Mouse (Mus musculus): ENCODE measurements around the gene Fabp3. TPM values are rescaled to one million over a fixed set of nuclear protein-coding genes. Genes with fewer than 3 reads are reported as not detected.

Gene Fabp3
- polyA plus RNA-seq (2015; fragmentation: Nextera tagmentation; extraction: Ambion mirVana): 74.2 and 83.8 TPM in 2 replicates

DNA sequence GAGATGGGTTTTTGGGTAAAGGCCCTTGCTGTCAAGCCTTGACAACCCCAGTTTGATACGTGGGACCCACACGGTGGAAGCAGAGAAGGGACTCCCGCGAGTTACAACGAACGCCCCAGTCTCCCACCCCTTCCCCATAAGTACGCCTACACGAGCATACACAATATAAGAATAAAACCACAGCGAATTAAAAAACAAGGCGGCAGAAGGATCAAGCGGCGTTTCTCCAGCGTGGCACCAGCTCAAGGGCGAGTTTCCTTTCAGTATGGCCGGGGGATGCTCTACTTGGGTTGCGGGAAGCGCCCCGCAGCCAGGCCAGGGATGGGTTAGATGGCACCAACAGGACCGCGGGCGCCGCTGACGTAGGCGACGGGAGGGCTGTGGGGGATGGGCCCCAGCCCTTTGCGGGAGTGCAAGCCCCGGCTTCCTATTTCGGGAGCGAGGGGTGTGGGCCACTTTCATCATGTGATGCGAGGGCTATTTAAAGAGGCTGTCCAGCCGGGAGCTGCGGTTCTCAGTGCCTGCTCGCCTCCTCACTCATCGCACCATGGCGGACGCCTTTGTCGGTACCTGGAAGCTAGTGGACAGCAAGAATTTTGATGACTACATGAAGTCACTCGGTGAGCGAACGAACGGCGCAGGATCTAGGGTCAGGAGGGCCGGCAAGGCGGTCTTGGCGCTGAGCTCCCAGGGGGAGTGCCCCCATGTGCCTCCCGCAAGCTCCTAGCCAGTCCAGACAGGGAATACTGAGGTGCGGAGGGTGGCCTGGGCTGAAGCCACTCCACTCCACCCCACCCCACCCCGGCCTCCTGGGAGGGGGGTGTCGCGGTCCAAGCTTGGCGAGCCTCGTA lies at the start of gene Fabp3, which contains the start of gene Gm10570:
Fabp3 (plus strand) TSS at position 365 of the 851 bp plus-strand sequence.
Gm10570 (minus strand) TSS at position 444 of the 851 bp plus-strand sequence.
- H3K27me3 ChIP-seq (ENCODE audit: control insufficient read depth, insufficient read depth, low read length): peaks cover 3% of the 10 kb centered on the region; the same call in 1 of the 2 replicates
- H3K4me2 ChIP-seq (replicated peaks; ENCODE audit: low read depth): peak within 1 kb of the TSS; percentile 86
- H3K36me3 ChIP-seq (ENCODE audit: control insufficient read depth, insufficient read depth, low read length): no peaks in the 10 kb centered on the region
- H3K9ac ChIP-seq (ENCODE audit: low read length): no peak within 1 kb of the TSS
- peak within 1 kb of the TSS; percentile 49 for H3K4me3 ChIP-seq (ENCODE audit: low read depth, low read length)
- peak; percentile 48 for DNase-seq (ENCODE audit: low spot score)
- H3K27ac ChIP-seq (replicated peaks): 0 out of 2 replicates have a peak within 1 kb of the TSS, but pooled peaks have one; percentile 35
- H3K9me3 ChIP-seq (ENCODE audit: control insufficient read depth, low read length): no peaks in the 10 kb centered on the region
- TF ChIP-seq CTCF (IDR thresholded peaks at IDR 0.05; ENCODE audit: low read depth): no peak
- TF ChIP-seq EP300 (optimal IDR thresholded peaks at IDR 0.05): no peak
- ATAC-seq (ENCODE audit: low FRiP score, low TSS enrichment): peak; percentile 30
- 1% methylated on average over 52 of the region's 52 CpGs for WGBS
- H3K4me1 ChIP-seq (replicated peaks; ENCODE audit: control insufficient read depth, insufficient read depth): 0 out of 2 replicates have a peak, but pooled peaks cover 4% of the 10 kb centered on the region

DNA sequence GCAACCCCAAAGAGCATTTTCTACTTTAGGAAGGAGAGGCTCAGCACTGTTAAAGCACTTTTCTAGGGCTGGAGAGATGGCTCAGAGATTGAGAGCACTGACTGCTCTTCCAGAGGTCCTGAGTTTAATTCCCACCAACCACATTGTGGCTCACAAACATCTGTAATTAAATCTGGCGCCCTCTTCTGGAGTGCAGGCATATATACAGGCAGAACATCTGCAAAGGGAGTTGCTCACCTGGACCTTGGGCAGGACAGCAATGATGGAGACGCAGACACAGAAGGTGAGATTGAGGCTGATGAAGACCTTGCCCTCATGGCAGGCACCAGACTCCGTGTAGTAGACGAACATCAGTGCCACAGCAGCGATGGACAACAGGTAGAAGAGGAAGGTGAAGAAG lies 48.0 kb upstream of the Fabp3 start:
- Histone ChIP-seq H3K4me2 (replicated peaks; ENCODE audit: low read depth) (no peak overlapping the region), H3K4me3 (ENCODE audit: low read depth, low read length) (no peak overlapping the region), H3K27ac (replicated peaks) (no peak overlapping the region), H3K27me3 (ENCODE audit: control insufficient read depth, insufficient read depth, low read length) (no peaks in the 10 kb centered on the region), H3K4me1 (replicated peaks; ENCODE audit: control insufficient read depth, insufficient read depth) (no peaks in the 10 kb centered on the region), H3K9me3 (ENCODE audit: control insufficient read depth, low read length) (no peaks in the 10 kb centered on the region), H3K9ac (ENCODE audit: low read length) (no peak overlapping the region), H3K36me3 (ENCODE audit: control insufficient read depth, insufficient read depth, low read length) (no peaks in the 10 kb centered on the region; the same call in 1 of the 2 replicates)
- DNase-seq (ENCODE audit: low spot score): no peak
- WGBS: 29% methylated on average over 5 of the region's 5 CpGs
- TF ChIP-seq CTCF (IDR thresholded peaks at IDR 0.05; ENCODE audit: low read depth): peak; percentile 62
- TF ChIP-seq EP300 (optimal IDR thresholded peaks at IDR 0.05): no peak
- no peak for ATAC-seq (ENCODE audit: low FRiP score, low TSS enrichment)

GRCm38 (mm10) chr4:130264131-130264530 lies 44.3 kb upstream of the Fabp3 start:
- no peak overlapping the region for H3K27ac ChIP-seq (replicated peaks)
- TF ChIP-seq CTCF (IDR thresholded peaks at IDR 0.05; ENCODE audit: low read depth) (no peak), EP300 (optimal IDR thresholded peaks at IDR 0.05) (no peak)
- H3K4me3 ChIP-seq (ENCODE audit: low read depth, low read length): no peak overlapping the region
- no peaks in the 10 kb centered on the region; the same call in 1 of the 2 replicates for H3K36me3 ChIP-seq (ENCODE audit: control insufficient read depth, insufficient read depth, low read length)
- no peak overlapping the region for H3K9ac ChIP-seq (ENCODE audit: low read length)
- ATAC-seq (ENCODE audit: low FRiP score, low TSS enrichment) (no peak), DNase-seq (ENCODE audit: low spot score) (no peak)
- WGBS: 61% methylated on average over 10 of the region's 11 CpGs
- H3K9me3 ChIP-seq (ENCODE audit: control insufficient read depth, low read length): no peaks in the 10 kb centered on the region
- no peak overlapping the region for H3K4me2 ChIP-seq (replicated peaks; ENCODE audit: low read depth)
- H3K27me3 ChIP-seq (ENCODE audit: control insufficient read depth, insufficient read depth, low read length): no peaks in the 10 kb centered on the region
- H3K4me1 ChIP-seq (replicated peaks; ENCODE audit: control insufficient read depth, insufficient read depth): no peaks in the 10 kb centered on the region

- WGBS: 28% methylated on average over 24 of the region's 24 CpGs
- DNase-seq (ENCODE audit: low spot score): peak; percentile 78
- Histone ChIP-seq H3K9me3 (ENCODE audit: control insufficient read depth, low read length) (no peaks in the 10 kb centered on the region), H3K27ac (replicated peaks) (no peak overlapping the region), H3K9ac (ENCODE audit: low read length) (no peak overlapping the region), H3K27me3 (ENCODE audit: control insufficient read depth, insufficient read depth, low read length) (no peaks in the 10 kb centered on the region), H3K36me3 (ENCODE audit: control insufficient read depth, insufficient read depth, low read length) (no peaks in the 10 kb centered on the region; the same call in 1 of the 2 replicates), H3K4me1 (replicated peaks; ENCODE audit: control insufficient read depth, insufficient read depth) (no peaks in the 10 kb centered on the region), H3K4me3 (ENCODE audit: low read depth, low read length) (no peak overlapping the region), H3K4me2 (replicated peaks; ENCODE audit: low read depth) (no peak overlapping the region)
- peak; percentile 80 for TF ChIP-seq CTCF (IDR thresholded peaks at IDR 0.05; ENCODE audit: low read depth)
- TF ChIP-seq EP300 (optimal IDR thresholded peaks at IDR 0.05): no peak
- ATAC-seq (ENCODE audit: low FRiP score, low TSS enrichment): peak; percentile 11; the same call in 1 of the 2 replicates
These were observed 43.6 kb upstream of the Fabp3 start for GRCm38 (mm10) chr4:130264698-130265349.

GRCm38 (mm10) chr4:130266601-130267000 lies 41.8 kb upstream of the Fabp3 start:
- no peaks in the 10 kb centered on the region for H3K9me3 ChIP-seq (ENCODE audit: control insufficient read depth, low read length)
- peak overlapping the region; percentile 35; the same call in 1 of the 2 replicates for H3K9ac ChIP-seq (ENCODE audit: low read length)
- no peaks in the 10 kb centered on the region for H3K36me3 ChIP-seq (ENCODE audit: control insufficient read depth, insufficient read depth, low read length)
- no peak for TF ChIP-seq CTCF (IDR thresholded peaks at IDR 0.05; ENCODE audit: low read depth)
- TF ChIP-seq EP300 (optimal IDR thresholded peaks at IDR 0.05): no peak
- 33% methylated on average over 9 of the region's 9 CpGs for WGBS
- H3K4me3 ChIP-seq (ENCODE audit: low read depth, low read length): 0 out of 2 replicates have a peak overlapping the region, but pooled peaks have one; percentile 17
- H3K4me1 ChIP-seq (replicated peaks; ENCODE audit: control insufficient read depth, insufficient read depth): no peaks in the 10 kb centered on the region
- peak overlapping the region; percentile 90 for H3K27ac ChIP-seq (replicated peaks)
- peak; percentile 18 for ATAC-seq (ENCODE audit: low FRiP score, low TSS enrichment)
- peak; percentile 45 for DNase-seq (ENCODE audit: low spot score)
- H3K4me2 ChIP-seq (replicated peaks; ENCODE audit: low read depth): peak overlapping the region; percentile 43
- H3K27me3 ChIP-seq (ENCODE audit: control insufficient read depth, insufficient read depth, low read length): no peaks in the 10 kb centered on the region

Measured in stomach, postnatal 0 days (tissue).